Mouse (Mus musculus): Measurements from ENCODE around the gene Sfxn3. TPM values are rescaled to one million over a fixed set of nuclear protein-coding genes. Genes with fewer than 3 reads are reported as not detected.

Gene Sfxn3
- polyA plus RNA-seq, 1 experiment from 2014 or later = 2.9 TPM

Other genes starting within 250 kb of the Sfxn3 start
- 10.9 and 11.2 TPM in 2 replicates for gene Slf2, start 116.4 kb upstream of the Sfxn3 start, polyA plus RNA-seq (2015; fragmentation: Nextera tagmentation; extraction: Ambion mirVana)
- 4.4 and 5.6 TPM in 2 replicates for gene Sema4g, start 58.4 kb upstream of the Sfxn3 start, polyA plus RNA-seq (2015; fragmentation: Nextera tagmentation; extraction: Ambion mirVana)
- 10.4 and 13.4 TPM in 2 replicates for gene Twnk, start 41.8 kb upstream of the Sfxn3 start, polyA plus RNA-seq (2015; fragmentation: Nextera tagmentation; extraction: Ambion mirVana)
- 27.4 and 28.8 TPM in 2 replicates for gene Mrpl43, start 41.1 kb upstream of the Sfxn3 start, polyA plus RNA-seq (2015; fragmentation: Nextera tagmentation; extraction: Ambion mirVana)
- gene Lzts2, start 33.1 kb upstream of the Sfxn3 start, polyA plus RNA-seq (2015; fragmentation: Nextera tagmentation; extraction: Ambion mirVana) = 6.8 and 7.7 TPM in 2 replicates
- not detected in 2 replicates for gene Pdzd7, start 1.8 kb upstream of the Sfxn3 start, polyA plus RNA-seq (2015; fragmentation: Nextera tagmentation; extraction: Ambion mirVana)
- 0.24 and 0.32 TPM in 2 replicates for gene Kazald1, start 27.7 kb downstream of the Sfxn3 start, polyA plus RNA-seq (2015; fragmentation: Nextera tagmentation; extraction: Ambion mirVana)
- not detected in 2 replicates for gene Tlx1, start 103.2 kb downstream of the Sfxn3 start, polyA plus RNA-seq (2015; fragmentation: Nextera tagmentation; extraction: Ambion mirVana)
- gene Lbx1, start 188.3 kb downstream of the Sfxn3 start, polyA plus RNA-seq (2015; fragmentation: Nextera tagmentation; extraction: Ambion mirVana) = not detected in 2 replicates

Measured in liver, embryonic 15.5 days (tissue).